8 mouse cellular contexts compared by ENCODE assay signal in the genomic region with DNA sequence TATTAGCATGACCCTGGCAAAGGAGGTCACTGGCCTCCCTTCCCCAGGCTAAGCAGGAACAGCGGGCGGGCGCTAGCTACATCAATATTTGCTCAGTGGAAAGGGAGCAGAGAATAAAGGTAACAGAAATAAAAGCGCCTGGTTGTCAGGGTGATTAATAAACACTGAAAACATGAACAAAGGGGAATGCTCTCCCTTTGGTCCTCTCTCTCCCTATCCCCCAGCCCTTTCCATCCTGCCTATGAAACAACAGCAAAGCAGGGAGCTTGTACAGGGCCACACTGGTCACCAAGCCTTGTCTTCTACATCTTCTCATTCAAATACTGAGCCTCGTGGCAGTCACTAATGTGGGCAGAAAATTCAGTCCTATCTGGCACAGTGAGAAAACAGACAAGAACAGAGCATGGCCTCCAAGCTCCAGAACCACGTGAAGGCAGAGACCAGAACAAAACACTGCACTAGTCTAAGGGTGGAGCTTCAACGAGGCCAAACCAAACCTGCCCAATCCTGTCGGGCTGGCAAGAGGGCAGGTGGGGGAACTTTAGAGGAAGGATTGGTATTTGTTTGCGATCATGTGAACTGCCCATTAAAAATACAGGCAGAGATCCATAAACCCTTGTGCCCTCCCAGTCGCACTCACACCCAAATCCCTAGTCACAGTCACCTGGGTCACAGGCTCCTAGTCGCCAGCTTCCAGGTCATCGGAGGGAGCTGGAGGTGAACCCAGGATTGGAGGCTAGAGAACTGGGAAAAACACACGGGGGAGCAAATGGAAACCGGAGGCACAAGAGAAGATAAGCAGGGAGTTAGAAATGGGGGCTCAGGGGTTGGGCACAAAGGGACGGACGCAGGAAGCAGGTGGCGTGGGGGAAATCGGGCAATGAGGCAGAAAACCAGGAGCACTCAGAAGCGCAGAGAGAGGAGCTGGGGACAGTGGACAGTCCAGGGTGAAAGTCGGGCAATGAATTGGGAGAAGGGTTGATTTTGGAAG. TPM values are rescaled to one million over a fixed set of nuclear protein-coding genes. Genes with fewer than 3 reads are reported as not detected.
DNase-seq lines count a peak whose midpoint lies in the region; ATAC-seq and TF ChIP-seq lines count a peak whose summit lies in the region.

No protein-coding gene starts in this region.

- peak overlapping the region; percentile 62 for H3K9ac ChIP-seq in forebrain, embryonic 16.5 days (replicated peaks; ENCODE audit: low read depth, low read length)
- H3K9ac ChIP-seq in liver, embryonic 16.5 days (ENCODE audit: low read depth, low read length), result peak overlapping the region; percentile 86
- H3K9ac ChIP-seq in neural tube, embryonic 13.5 days, result peak overlapping the region; percentile 79

- peaks cover 29% of the 10 kb centered on the region for H3K36me3 ChIP-seq in E14TG2a.4 (ENCODE audit: insufficient read depth, low read length)
- no peaks in the 10 kb centered on the region for H3K36me3 ChIP-seq in forebrain, embryonic 16.5 days (ENCODE audit: control insufficient read depth, insufficient read depth)
- H3K36me3 ChIP-seq in liver, embryonic 16.5 days (ENCODE audit: control insufficient read depth, insufficient read depth), result no peaks in the 10 kb centered on the region
- H3K36me3 ChIP-seq in neural tube, embryonic 13.5 days, result no peaks in the 10 kb centered on the region

- H3K27me3 ChIP-seq in E14TG2a.4 (ENCODE audit: insufficient read depth, low read length), result no peaks in the 10 kb centered on the region
- no peaks in the 10 kb centered on the region for H3K27me3 ChIP-seq in cerebellum, adult 2 months (ENCODE audit: control insufficient read depth, insufficient read depth, low read length)
- H3K27me3 ChIP-seq in forebrain, embryonic 16.5 days (replicated peaks; ENCODE audit: control insufficient read depth, insufficient read depth, low read length), result no peaks in the 10 kb centered on the region
- H3K27me3 ChIP-seq in liver, embryonic 16.5 days (ENCODE audit: control insufficient read depth, insufficient read depth, low read depth, low read length), result no peaks in the 10 kb centered on the region
- no peaks in the 10 kb centered on the region for H3K27me3 ChIP-seq in neural tube, embryonic 13.5 days

- TF ChIP-seq CTCF in E14TG2a.4 (conservative IDR thresholded peaks at IDR 0.05; ENCODE audit: low read length), result no peak
- no peak for TF ChIP-seq CTCF in cerebellum, adult 2 months (IDR thresholded peaks at IDR 0.05; ENCODE audit: borderline replicate concordance, insufficient read depth, low read depth, low read length)

- H3K9me3 ChIP-seq in E14TG2a.4 (ENCODE audit: low read length), result no peaks in the 10 kb centered on the region
- H3K9me3 ChIP-seq in forebrain, embryonic 16.5 days (ENCODE audit: control insufficient read depth, low read length), result no peaks in the 10 kb centered on the region
- no peaks in the 10 kb centered on the region for H3K9me3 ChIP-seq in liver, embryonic 16.5 days (replicated peaks; ENCODE audit: control insufficient read depth, low read length)
- no peaks in the 10 kb centered on the region for H3K9me3 ChIP-seq in neural tube, embryonic 13.5 days

- H3K4me2 ChIP-seq in forebrain, embryonic 16.5 days (ENCODE audit: low read length), result peak overlapping the region; percentile 59
- peak overlapping the region; percentile 93 for H3K4me2 ChIP-seq in liver, embryonic 16.5 days (ENCODE audit: low read depth, low read length)
- H3K4me2 ChIP-seq in neural tube, embryonic 13.5 days, result peak overlapping the region; percentile 79

- H3K4me1 ChIP-seq in E14TG2a.4 (replicated peaks; ENCODE audit: low read depth, low read length), result peaks cover 83% of the 10 kb centered on the region
- H3K4me1 ChIP-seq in cerebellum, adult 2 months (ENCODE audit: control insufficient read depth, insufficient read depth, low read length), result peaks cover 7% of the 10 kb centered on the region
- H3K4me1 ChIP-seq in forebrain, embryonic 16.5 days (replicated peaks; ENCODE audit: control insufficient read depth, insufficient read depth, low read length), result peaks cover 8% of the 10 kb centered on the region
- peaks cover 49% of the 10 kb centered on the region for H3K4me1 ChIP-seq in liver, embryonic 16.5 days (ENCODE audit: control insufficient read depth, low read depth, low read length)
- peaks cover 28% of the 10 kb centered on the region for H3K4me1 ChIP-seq in neural tube, embryonic 13.5 days (replicated peaks)

- no peak for TF ChIP-seq POLR2A in cerebellum, adult 2 months (IDR thresholded peaks at IDR 0.05; ENCODE audit: borderline replicate concordance, insufficient read depth, low read length)

- peak overlapping the region; percentile 81 for H3K27ac ChIP-seq in cerebellum, adult 2 months (ENCODE audit: insufficient read depth, low read length)
- peak overlapping the region; percentile 83 for H3K27ac ChIP-seq in forebrain, embryonic 16.5 days (ENCODE audit: low read length)
- peak overlapping the region; percentile 92 for H3K27ac ChIP-seq in liver, embryonic 16.5 days (ENCODE audit: low read length)
- peak overlapping the region; percentile 92 for H3K27ac ChIP-seq in neural tube, embryonic 13.5 days (replicated peaks)

- WGBS in cerebellum, adult 2 months, result 20% methylated on average over 20 of the region's 20 CpGs
- WGBS in forebrain, embryonic 16.5 days, result 7% methylated on average over 20 of the region's 20 CpGs
- 11% methylated on average over 20 of the region's 20 CpGs for WGBS in liver, embryonic 16.5 days (ENCODE audit: insufficient replicate concordance)
- WGBS in neural tube, embryonic 13.5 days, result 5% methylated on average over 20 of the region's 20 CpGs

- ATAC-seq in forebrain, embryonic 16.5 days, result peak; percentile 29; the same call in 1 of the 2 replicates
- 0 out of 2 replicates have a peak, but pooled peaks have one; percentile 0 for ATAC-seq in liver, embryonic 16.5 days (ENCODE audit: low read depth)
- ATAC-seq in neural tube, embryonic 13.5 days (ENCODE audit: low read depth), result peak; percentile 34

- DNase-seq in 416B (ENCODE audit: low read depth), result peak; percentile 87
- DNase-seq in cerebellum, adult 2 months, result peak; percentile 56 to 62
- DNase-seq in kidney, adult 8-10 months, result peak; percentile 77 to 89
- no peak for DNase-seq in gastrocnemius, postnatal 36 days

- peak overlapping the region; percentile 88 for H3K4me3 ChIP-seq in E14TG2a.4 (replicated peaks; ENCODE audit: low read length)
- peak overlapping the region; percentile 89 for H3K4me3 ChIP-seq in cerebellum, adult 2 months (replicated peaks; ENCODE audit: insufficient read depth, low read depth, low read length)
- H3K4me3 ChIP-seq in forebrain, embryonic 16.5 days (replicated peaks; ENCODE audit: low read length), result peak overlapping the region; percentile 64
- peak overlapping the region; percentile 79 for H3K4me3 ChIP-seq in liver, embryonic 16.5 days (ENCODE audit: low read depth, low read length)
- H3K4me3 ChIP-seq in neural tube, embryonic 13.5 days, result peak overlapping the region; percentile 57

- intact Hi-C loops in gastrocnemius, postnatal 36 days (cut with DNase I), result no loop called here

RNA-seq across cellular contexts. Expression of gene Pla2g6, which starts 0.9 kb away (rescaled TPM):
- polyA plus RNA-seq in cerebellum, adult 2 months (2012; rRNA removed), result 26.1 and 27.3 TPM in 2 replicates
- polyA plus RNA-seq in forebrain, embryonic 16.5 days (2015; fragmentation: Nextera tagmentation; extraction: Ambion mirVana), result 26.4 and 31.0 TPM in 2 replicates
- 16.7 and 19.5 TPM in 2 replicates for polyA plus RNA-seq in liver, embryonic 16.5 days (2015; fragmentation: Nextera tagmentation; extraction: Ambion mirVana)
- polyA plus RNA-seq in neural tube, embryonic 13.5 days (2015; fragmentation: Nextera tagmentation; extraction: Ambion mirVana), result 33.3 and 34.1 TPM in 2 replicates
- 10 to 100 TPM; 15.2 to 16.1 TPM for total RNA-seq in gastrocnemius, postnatal 36 days (2021)

RNA-seq across cellular contexts. Expression of gene Maff, which starts 19.2 kb away (rescaled TPM):
- polyA plus RNA-seq in cerebellum, adult 2 months (2012; rRNA removed), result 0.78 and 0.80 TPM in 2 replicates
- polyA plus RNA-seq in forebrain, embryonic 16.5 days (2015; fragmentation: Nextera tagmentation; extraction: Ambion mirVana), result 0.97 and 1.1 TPM in 2 replicates
- polyA plus RNA-seq in liver, embryonic 16.5 days (2015; fragmentation: Nextera tagmentation; extraction: Ambion mirVana), result 2.3 and 3.3 TPM in 2 replicates
- 0.77 and 1.2 TPM in 2 replicates for polyA plus RNA-seq in neural tube, embryonic 13.5 days (2015; fragmentation: Nextera tagmentation; extraction: Ambion mirVana)
- total RNA-seq in gastrocnemius, postnatal 36 days (2021), result 1 to 10 TPM; 3.4 to 4.0 TPM

RNA-seq across cellular contexts. Expression of gene Baiap2l2, which starts 41.9 kb away (rescaled TPM):
- polyA plus RNA-seq in cerebellum, adult 2 months (2012; rRNA removed), result 0.21 and 0.52 TPM in 2 replicates
- 2.0 and 3.0 TPM in 2 replicates for polyA plus RNA-seq in forebrain, embryonic 16.5 days (2015; fragmentation: Nextera tagmentation; extraction: Ambion mirVana)
- polyA plus RNA-seq in liver, embryonic 16.5 days (2015; fragmentation: Nextera tagmentation; extraction: Ambion mirVana), result 1.7 and 2.6 TPM in 2 replicates
- polyA plus RNA-seq in neural tube, embryonic 13.5 days (2015; fragmentation: Nextera tagmentation; extraction: Ambion mirVana), result 2.7 TPM in 2 replicates
- 1 to 10 TPM; 1.0 to 1.5 TPM for total RNA-seq in gastrocnemius, postnatal 36 days (2021)

Comparison
In these comparisons a context has a peak if more than half of its experiments do, and no peak if none do; other contexts are left out.
1. DNase-seq: peak in 416B (single experiment), cerebellum, adult 2 months (2 of 2) and kidney, adult 8-10 months (2 of 2); none in gastrocnemius, postnatal 36 days (0 of 2).
2. Peak in every context shown above with its lines, with median percentiles within 50 percentile points of each other: H3K4me3 ChIP-seq, H3K27ac ChIP-seq, ATAC-seq, H3K4me2 ChIP-seq and H3K9ac ChIP-seq.